Mouse (Mus musculus) 3134 (cell line): Measurements from ENCODE around the gene Fam43b.

Experiments used
- DNase-seq: peaks from one replicate; pipeline ENCODE4 v3.0.0-alpha.2; 2011; ENCODE audit warnings: low spot score; ENCODE audit not compliant: insufficient read length; ENCODE audit errors: extremely low read depth

Gene Fam43b

DNA sequence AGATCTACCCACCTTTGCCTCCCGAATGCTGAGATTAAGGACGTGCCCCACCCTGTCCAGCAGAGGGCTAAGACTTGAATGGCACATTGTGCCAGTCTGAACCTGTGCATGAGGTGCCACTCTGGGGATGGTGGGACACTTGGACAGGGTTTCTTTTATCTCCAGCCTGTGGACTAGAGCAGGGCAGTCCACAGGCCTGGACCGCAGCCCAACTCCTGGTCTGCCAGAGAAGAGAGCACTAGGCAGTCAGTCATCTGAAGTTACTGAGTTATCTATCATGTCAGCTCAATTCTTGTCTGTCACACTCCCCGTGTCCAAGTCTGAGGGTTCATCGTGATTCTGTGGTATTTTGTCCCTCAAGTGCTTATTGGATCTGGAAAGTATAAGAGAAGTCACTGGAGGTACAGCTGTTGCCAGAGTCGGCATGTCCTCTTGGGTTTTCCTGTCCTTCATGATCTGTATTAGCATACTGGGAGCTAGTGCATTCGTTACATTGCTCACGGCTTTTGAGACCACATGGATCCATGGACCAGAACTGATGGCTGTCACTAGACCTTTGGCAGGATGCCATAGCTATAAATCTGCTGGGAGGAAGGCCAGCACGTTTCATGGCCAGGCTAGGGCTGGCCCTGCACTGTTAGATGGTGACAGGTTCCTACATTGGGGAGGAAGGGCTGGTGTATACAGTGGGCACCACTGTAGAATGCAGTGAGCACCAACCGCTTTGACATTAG is 42.7 kb downstream of the Fam43b start:
- DNase-seq, result no peak

DNA sequence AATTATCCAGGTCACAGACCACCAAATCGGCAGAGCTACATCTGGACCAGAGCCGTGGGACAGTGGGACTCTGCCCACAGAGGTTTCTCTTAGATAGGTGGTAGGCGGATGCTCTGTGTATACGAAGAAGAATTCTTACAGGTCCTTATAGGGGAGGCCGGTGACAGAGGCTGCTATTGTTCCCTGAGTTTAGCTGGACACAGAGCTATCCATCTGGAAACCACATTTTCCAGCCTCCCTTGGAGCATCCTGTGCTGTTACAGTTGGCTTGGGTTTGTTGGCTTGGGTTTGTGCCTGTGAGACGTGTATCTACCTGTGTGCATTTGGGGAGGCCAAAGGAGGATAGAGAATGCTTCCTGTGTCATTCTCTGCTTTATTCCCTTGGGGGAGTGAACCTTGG is 43.6 kb downstream of the Fam43b start:
- no peak for DNase-seq

DNA sequence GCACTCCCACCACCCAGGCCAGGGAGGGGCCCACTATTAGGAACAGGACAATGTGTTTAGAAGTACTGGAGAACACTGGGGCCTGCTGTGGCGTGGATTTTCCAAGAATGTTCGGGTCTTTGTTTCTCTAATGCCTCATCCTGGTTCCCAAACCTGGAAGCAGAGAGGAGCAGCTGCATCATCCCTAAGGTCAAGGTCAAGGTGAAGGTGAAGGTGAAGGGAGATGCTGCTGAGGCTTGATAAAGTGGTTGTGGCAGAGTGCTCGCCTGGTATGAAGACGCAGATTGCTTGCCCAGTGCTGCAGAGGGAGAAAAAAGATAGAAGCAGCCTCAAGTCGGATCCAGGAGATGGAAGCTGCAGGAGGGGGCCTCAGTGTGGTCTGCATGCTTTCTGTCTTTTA is 44.5 kb downstream of the Fam43b start:
- no peak for DNase-seq

DNA sequence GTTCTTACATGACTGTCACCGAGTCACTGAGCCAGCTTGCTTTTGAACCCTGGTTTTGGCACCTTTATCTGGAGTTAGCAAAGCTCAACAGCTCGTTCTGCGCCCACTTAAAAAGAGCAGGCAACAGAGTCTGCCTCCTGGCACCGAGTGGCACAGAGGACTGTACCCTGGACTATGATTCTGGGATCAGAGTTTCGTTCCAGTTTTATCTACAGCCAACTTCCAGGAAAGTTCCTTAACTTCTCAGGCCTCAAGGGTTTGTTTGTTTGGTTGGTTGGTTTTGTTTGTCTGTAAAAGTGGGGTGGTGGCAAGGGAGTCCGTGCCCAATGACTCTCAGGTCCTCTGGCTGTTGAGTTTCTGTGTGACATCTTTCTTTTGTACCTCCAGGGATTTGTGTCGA is 47.6 kb downstream of the Fam43b start:
- DNase-seq, result no peak

DNA sequence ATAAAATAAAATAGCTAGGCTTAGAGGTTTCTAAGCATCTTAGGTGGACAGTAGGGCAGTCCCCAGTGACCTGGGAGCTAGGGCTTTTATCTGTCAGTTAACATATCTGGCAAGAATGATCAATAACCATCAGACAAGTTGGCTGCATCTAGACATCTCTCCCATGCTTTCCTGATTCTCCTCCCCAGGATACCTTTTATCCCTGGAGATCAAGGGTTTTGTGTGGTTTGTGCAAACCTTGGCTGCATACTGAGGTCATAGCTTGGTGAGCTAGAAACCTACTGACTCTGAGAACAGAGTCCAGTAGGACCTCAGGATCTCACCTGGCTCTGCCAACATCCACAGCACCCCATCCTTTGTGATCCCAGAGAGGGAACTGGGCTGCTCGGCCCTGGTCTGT is 49.0 kb downstream of the Fam43b start:
- no peak for DNase-seq

DNA sequence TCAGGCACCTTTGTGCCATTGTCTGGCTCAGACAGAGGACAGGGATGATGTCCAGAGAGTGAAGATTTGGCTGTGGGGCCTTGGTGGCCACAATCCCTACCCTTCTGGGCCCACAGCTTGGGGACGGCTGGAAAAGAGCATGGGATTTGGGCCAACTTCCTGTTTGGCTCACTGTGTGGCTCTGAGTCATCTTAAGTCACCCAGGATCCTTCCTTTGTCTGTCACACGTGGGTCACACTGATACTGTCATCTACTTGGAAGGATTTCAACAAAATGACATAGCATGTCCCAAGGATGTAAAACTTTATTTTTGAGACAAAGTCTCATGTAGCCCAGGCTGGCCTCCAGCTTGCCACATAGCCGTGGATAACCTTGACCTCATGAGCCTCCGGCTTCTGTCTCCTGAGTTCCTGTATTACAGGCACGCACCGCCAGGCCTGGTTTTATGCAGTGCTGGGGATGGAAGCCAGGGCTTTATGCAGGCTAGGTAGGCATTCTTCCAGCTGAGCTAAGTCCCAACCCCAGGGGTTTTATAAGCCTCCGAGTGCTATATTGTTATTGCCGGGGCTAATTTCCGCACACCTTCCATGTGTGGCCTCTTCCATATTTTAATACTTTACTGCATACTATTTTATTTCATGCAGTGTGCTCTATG is 51.3 kb downstream of the Fam43b start:
- peak; percentile 58 for DNase-seq
